Mouse (Mus musculus) Patski (cell line): ENCODE results near the gene Med13l. TPM values are rescaled to one million over a fixed set of nuclear protein-coding genes. Genes with fewer than 3 reads are reported as not detected.
A peak's percentile ranks its signal among the peaks of the same experiment; 100 is the strongest.

Experiments
- ATAC-seq: fragments of 100-300 bp; one replicate; pipeline ENCODE4 v1.8.0; 2021
- CTCF ChIA-PET: fragments of 350-600 bp; sonication (Branson Sonifier 250); formaldehyde crosslinking; loops from one replicate; lab custom pipeline; 2022; ENCODE audit warnings: inconsistent platforms; lab: Charles Lee
- POLR2A ChIA-PET: fragments of 350-600 bp; sonication (Branson Sonifier 250); formaldehyde crosslinking; loops from one replicate; lab custom pipeline; 2022; ENCODE audit warnings: antibody characterized with exemption, inconsistent platforms; lab: Charles Lee
- DNase-seq: peaks from one replicate; pipeline ENCODE4 v3.0.0-alpha.2; 2011; ENCODE audit warnings: low read depth, low spot score
- H3K27me3 ChIP-seq: fragments of 371-371 bp; one replicate; pipeline ENCODE4 v1.5.1; 2021
- CTCF ChIP-seq: fragments of 100-300 bp; IDR thresholded peaks from one replicate; pipeline ENCODE4 v1.5.1; 2021
- in situ Hi-C: fragments of 300-500 bp; cut with MboI; formaldehyde crosslinking; loops from 3 replicates; pipeline ENCODE4 v1.11.1; 2018; ENCODE audit warnings: low pct_unique_long_range_greater_than_20kb, mixed read lengths
- polyA plus RNA-seq: library from polyadenylated mRNA; unstranded; gene quantifications from one replicate; pipeline ENCODE4 v1.2.3, GENCODE M21; 2021

The Med13l gene
- polyA plus RNA-seq, 1 experiment from 2014 or later: 35.3 TPM

DNA sequence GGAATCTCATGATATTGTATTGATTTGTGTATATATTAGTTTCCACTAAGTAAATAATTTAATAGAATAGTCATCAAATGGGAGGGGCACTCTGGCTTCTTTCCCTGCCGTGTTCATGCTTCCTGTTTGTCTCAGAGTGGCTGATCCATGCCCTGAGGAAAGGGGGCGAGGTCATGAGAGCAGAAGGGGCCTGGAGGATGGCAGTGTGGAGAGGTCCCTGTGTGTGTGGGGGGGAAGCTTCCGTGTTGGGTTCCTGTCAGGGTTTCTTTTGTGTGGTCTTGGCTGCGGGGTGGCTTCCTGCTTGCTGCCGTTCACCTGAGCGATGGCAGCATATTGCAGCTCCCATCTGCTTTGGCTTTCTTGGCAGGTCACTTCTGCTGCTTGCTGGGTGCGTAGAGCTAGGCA, 149.4 kb downstream of the Med13l start:
- in situ Hi-C loops: loop anchor here (5.0 kb wide), 1 partner anchor 108 kb away; no protein-coding TSS in a partner anchor
- no peaks in the 10 kb centered on the region for H3K27me3 ChIP-seq
- POLR2A ChIA-PET: interaction anchor here (1.0 kb wide), 1 partner anchor 11 kb away, joined by 3 read pairs; no protein-coding TSS in a partner anchor
- no peak for DNase-seq
- CTCF ChIA-PET: interaction anchor here (1.1 to 2.2 kb wide), 5 partner anchors 11 to 441 kb away, joined by 3 to 6 read pairs (median 5); no protein-coding TSS in a partner anchor
- no peak for ATAC-seq
- no peak for TF ChIP-seq CTCF

DNA sequence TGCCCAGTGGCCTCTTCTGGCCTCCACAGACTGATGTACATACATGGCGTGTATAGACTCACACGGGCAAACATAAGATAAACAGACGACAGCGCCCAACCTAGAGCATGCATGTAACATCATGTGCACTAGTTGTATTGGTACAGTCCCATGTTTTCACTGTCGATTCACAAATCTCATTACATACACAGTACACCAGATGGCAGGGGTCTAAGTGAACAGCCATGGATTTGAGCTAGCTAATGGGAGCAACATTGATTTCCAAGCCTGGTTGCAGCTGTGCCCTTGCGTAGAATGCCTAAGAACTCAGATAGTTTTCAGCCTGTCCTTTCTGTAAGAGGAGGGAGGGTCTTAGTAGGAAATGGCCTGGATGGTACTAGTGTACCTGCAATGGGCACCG, 155.0 kb downstream of the Med13l start:
- ChIA-PET CTCF (interaction anchor here (1.0 to 3.1 kb wide), 4 partner anchors 11 to 136 kb away, joined by 3 to 22 read pairs (median 6); no protein-coding TSS in a partner anchor), POLR2A (interaction anchor here (0.7 to 1.2 kb wide), 2 partner anchors 10 to 1158 kb away, joined by 4 to 5 read pairs; no protein-coding TSS in a partner anchor)
- ATAC-seq (no peak), DNase-seq (no peak)
- TF ChIP-seq CTCF: no peak
- in situ Hi-C loops: no loop called here
- H3K27me3 ChIP-seq: no peaks in the 10 kb centered on the region

DNA sequence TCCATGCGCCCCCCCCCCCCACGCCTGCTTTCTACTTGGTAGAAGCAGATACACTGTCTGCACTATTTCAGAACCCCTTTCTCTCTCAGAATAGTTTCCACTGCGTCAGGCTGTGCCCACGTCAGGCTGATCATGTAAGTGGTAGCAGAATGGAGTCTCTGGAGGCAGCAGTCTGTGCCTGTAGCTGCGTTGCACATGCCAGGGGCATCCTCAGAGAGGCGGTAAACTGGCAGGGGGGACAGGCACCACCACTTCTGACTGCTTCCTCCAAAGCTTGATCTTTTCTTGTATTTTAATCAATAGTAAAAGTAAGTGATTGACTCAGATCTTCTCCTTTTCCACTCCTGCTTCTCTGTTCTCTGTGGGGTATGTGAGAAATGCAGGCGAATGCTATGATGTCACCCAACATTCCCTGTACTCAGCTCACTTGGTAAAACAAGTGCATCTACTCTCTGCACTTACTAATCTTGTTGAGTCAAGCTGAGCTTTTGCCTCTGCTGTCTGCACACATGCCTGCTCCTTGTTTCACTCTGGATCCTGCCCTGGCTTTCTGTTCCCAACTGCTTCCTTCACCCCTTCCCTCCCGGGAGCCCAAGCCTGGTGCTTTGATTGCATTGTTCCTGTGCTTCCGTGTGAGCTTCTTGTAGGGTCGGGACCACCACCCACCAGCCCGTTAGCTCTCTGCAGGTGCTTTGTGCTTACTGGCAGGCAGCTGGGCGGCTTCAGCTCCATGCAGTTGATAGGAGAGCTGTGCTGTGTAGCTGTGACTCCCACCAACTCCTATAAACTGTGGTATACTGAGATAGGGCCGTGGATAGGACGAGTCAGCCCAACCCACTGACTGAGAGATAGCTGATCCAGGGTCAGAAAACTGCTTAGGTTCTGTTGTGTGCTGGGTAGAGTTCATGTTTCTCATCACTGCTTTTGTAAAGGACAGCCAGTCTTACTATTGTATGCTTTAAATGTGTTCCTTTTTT, 156.1 kb downstream of the Med13l start:
- DNase-seq (no peak), ATAC-seq (peak; percentile 52)
- no peaks in the 10 kb centered on the region for H3K27me3 ChIP-seq
- no peak for TF ChIP-seq CTCF
- in situ Hi-C loops: no loop called here
- POLR2A ChIA-PET: interaction anchor here (0.7 to 1.3 kb wide), 2 partner anchors 30 to 1157 kb away, joined by 3 to 5 read pairs; no protein-coding TSS in a partner anchor
- CTCF ChIA-PET: interaction anchor here (0.7 to 3.1 kb wide), 7 partner anchors 9 to 385 kb away, joined by 3 to 22 read pairs (median 4); no protein-coding TSS in a partner anchor

DNA sequence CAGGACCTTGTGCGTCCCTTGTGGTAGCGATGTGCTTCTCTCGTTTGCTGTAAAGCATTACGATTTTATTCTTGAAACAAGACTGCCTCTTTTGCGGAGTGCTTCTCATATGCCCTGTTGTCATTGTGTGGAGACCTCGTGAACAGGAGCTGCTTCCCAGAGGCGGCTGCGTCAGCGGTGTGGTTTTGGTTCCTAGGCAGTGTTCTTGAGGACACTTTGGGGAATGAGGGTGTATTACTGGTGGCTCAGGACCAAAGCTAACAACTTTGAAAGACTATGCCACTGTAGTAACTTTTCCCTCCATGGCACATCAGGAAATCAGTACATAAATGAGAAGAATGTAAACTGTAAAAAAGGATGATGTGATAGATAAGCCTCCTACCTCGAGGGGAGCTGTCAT, 157.0 kb downstream of the Med13l start:
- DNase-seq (no peak), ATAC-seq (no peak)
- CTCF ChIA-PET: interaction anchor here (1.4 to 2.5 kb wide), 3 partner anchors 24 to 385 kb away, joined by 4 to 9 read pairs (median 4); no protein-coding TSS in a partner anchor
- TF ChIP-seq CTCF: no peak
- POLR2A ChIA-PET: no interaction called here
- H3K27me3 ChIP-seq: no peaks in the 10 kb centered on the region
- in situ Hi-C loops: no loop called here

DNA sequence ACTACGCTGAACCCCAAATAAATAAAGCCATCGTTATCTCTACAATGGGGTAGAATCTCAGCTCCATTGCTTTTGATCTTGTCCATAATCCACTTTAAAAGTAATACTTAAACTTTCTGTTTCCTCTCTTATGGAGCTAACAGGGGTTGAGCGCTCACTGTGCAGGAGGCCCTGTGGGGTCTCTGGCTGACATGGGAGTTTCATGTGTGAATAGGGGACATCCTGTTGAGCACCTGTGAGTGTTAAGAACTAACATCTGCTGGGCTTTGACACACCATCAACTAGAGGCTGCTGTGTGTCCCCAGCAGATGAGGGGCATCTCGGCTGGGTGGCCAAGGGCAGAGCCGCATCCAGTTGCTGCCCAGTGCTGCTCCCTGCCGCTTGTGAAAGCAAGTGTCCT, 157.6 kb downstream of the Med13l start:
- in situ Hi-C loops: no loop called here
- no peak for DNase-seq
- TF ChIP-seq CTCF: no peak
- no peak for ATAC-seq
- POLR2A ChIA-PET: no interaction called here
- CTCF ChIA-PET: interaction anchor here (0.9 to 2.5 kb wide), 4 partner anchors 22 to 386 kb away, joined by 3 to 9 read pairs (median 4); no protein-coding TSS in a partner anchor
- no peaks in the 10 kb centered on the region for H3K27me3 ChIP-seq

DNA sequence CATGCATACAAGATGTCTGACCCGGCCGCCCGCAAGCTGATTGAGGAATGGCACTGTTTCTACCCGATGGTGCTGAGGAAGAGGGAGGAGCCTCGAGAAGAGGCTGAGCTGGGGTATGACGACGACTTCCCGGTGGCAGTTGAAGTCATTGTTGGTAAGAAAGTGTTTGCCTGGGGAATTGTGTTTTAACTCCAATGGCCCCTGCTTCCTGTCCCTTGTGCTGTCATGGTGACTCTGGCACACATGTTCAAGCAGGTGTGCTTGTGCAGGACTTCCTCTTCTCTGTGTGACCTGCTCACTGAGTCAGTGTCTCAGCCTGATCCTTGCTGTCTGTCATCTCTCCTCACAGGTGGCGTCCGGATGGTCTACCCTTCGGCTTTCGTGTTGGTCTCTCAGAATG, 160.9 kb downstream of the Med13l start:
- CTCF ChIA-PET: no interaction called here
- no peaks in the 10 kb centered on the region for H3K27me3 ChIP-seq
- in situ Hi-C loops: no loop called here
- DNase-seq: no peak
- TF ChIP-seq CTCF: no peak
- POLR2A ChIA-PET: interaction anchor here (1.3 kb wide), 1 partner anchor 11 kb away, joined by 3 read pairs; no protein-coding TSS in a partner anchor
- ATAC-seq: no peak

DNA sequence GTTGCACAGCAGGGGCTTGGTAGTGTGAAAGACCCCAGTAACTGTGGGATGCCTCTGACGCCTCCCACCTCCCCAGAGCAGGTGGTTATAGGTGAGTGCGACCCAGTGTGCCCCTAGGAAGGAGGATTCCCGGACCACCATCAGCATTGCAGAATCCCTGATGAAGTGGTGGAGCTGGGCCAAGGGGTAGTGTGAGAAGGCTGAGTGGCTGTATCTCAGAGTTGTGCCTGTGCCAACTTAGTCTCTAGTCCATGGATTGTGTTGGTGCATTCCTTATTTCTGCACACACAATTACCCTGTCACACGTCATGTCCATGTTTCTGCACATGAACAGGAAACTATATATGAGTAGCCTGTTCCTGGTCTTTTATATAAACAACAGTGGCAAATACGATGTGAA, 161.4 kb downstream of the Med13l start:
- POLR2A ChIA-PET: no interaction called here
- DNase-seq (no peak), ATAC-seq (no peak)
- in situ Hi-C loops: no loop called here
- CTCF ChIA-PET: no interaction called here
- TF ChIP-seq CTCF: no peak
- H3K27me3 ChIP-seq: no peaks in the 10 kb centered on the region

DNA sequence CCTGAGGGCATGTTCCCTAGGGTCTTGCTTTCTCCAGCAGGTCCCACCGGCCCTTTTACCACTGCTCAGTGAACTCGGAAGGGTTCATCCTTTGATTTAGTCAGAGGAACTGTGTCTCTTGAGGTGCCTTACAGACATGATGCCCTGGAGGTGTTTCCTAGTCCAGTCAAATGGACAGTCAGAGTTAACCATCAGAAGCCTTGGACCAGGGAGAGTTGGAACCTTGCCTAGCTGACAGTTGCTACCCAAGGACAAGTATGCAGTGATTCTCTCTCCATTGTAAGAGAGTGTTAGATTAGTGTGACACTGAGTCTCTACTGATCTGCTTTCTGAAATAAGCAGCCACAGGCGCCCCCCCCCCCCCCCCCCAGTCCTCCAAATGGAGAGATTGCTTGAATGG, 162.0 kb downstream of the Med13l start:
- POLR2A ChIA-PET: no interaction called here

DNA sequence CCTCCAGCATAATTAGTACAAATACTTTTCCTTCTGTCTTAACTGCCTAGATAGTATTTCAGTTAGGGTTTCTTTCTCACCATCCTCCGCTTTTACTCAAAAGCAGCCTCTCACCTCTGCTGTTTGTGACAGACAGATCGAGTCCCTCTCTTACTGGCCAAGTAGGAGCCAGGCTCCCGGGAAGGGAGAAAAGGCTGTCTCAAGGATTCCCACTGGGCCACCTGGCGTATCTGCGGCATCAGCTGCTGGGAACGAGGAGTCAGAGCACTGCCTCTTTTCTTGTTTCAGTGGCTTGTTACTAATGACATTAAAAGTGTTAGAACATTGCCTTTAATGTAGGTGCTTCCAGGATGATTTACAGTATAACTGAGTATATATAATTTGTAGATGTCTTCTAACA, 164.9 kb downstream of the Med13l start:
- TF ChIP-seq CTCF: no peak
- in situ Hi-C loops: no loop called here
- ATAC-seq (no peak), DNase-seq (no peak)
- ChIA-PET CTCF (interaction anchor here (1.2 kb wide), 1 partner anchor 14 kb away, joined by 3 read pairs; no protein-coding TSS in a partner anchor), POLR2A (interaction anchor here (0.7 kb wide), 1 partner anchor 451 kb away, joined by 3 read pairs; no protein-coding TSS in a partner anchor)
- no peaks in the 10 kb centered on the region for H3K27me3 ChIP-seq

More for the DNA sequence above, 162.0 kb downstream of the Med13l start:
- CTCF ChIA-PET: no interaction called here
- DNase-seq (no peak), ATAC-seq (no peak)
- in situ Hi-C loops: no loop called here
- H3K27me3 ChIP-seq: no peaks in the 10 kb centered on the region
- no peak for TF ChIP-seq CTCF

DNA sequence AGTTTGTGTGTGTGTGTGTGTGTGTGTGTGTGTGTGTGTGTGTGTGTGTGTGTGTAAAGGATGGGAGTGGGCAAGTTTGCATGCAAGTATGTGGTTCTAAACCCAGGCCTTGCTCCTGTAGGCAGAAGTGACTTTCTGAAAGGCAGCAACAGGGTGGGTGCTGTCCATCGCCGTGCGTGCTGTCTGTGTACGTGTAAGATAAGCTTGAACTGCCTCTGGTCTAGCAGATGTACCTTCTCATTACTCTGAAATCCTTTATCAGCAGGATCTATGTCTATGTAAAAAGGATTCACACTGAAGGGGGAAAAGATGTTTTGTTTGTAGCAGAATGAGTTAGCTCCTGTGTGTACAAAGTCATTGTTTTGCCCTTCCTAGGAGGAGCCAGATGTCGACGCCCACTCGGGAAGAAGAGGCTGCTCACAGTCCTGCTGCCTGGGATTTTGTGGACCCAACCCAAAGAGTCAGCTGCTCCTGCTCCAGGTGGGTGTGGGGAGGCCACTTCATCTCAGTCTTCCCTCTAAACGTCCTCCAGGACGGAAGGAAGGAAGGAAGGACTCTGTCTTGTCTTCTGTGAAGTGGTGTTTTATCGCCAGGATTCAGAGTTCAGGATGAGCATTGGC, 165.5 kb downstream of the Med13l start:
- ChIA-PET CTCF (interaction anchor here (1.2 kb wide), 1 partner anchor 14 kb away, joined by 3 read pairs; no protein-coding TSS in a partner anchor), POLR2A (interaction anchor here (0.7 kb wide), 1 partner anchor 451 kb away, joined by 3 read pairs; no protein-coding TSS in a partner anchor)
- ATAC-seq (no peak), DNase-seq (no peak)
- no peak for TF ChIP-seq CTCF
- H3K27me3 ChIP-seq: no peaks in the 10 kb centered on the region
- in situ Hi-C loops: no loop called here
